Mouse (Mus musculus): Measurements from ENCODE around the gene Senp3. TPM values are rescaled to one million over a fixed set of nuclear protein-coding genes. Genes with fewer than 3 reads are reported as not detected.
"Not testable (repeated sequence)": the region's sequence is repeated elsewhere in the genome, so short reads cannot be mapped to it uniquely, and the experiment has no call there.

Gene Senp3
- polyA plus RNA-seq, 1 experiment from 2014 or later, result 116 TPM

- no peak for DNase-seq (ENCODE audit: low spot score)
- H3K36me3 ChIP-seq, result peaks cover 97% of the 10 kb centered on the region
These were observed 27.1 kb downstream of the Senp3 start for GRCm38 (mm10) chr11:69654760-69655159.

GRCm38 (mm10) chr11:69653399-69653798 is 28.5 kb downstream of the Senp3 start:
- peak overlapping the region; percentile 16; the same call in 1 of the 2 replicates for H3K27ac ChIP-seq
- H3K27me3 ChIP-seq (ENCODE audit: insufficient read depth, poor library complexity, severe bottlenecking), result no peaks in the 10 kb centered on the region
- DNase-seq (ENCODE audit: low spot score), result no peak
- no peaks in the 10 kb centered on the region for H3K9me3 ChIP-seq
- peaks cover 34% of the 10 kb centered on the region for H3K4me1 ChIP-seq (replicated peaks)
- no peak overlapping the region for H3K4me3 ChIP-seq
- WGBS, result 83% methylated on average over 5 of the region's 5 CpGs
- H3K36me3 ChIP-seq, result peaks cover 98% of the 10 kb centered on the region

More at GRCm38 (mm10) chr11:69654760-69655159, 27.1 kb downstream of the Senp3 start:
- Histone ChIP-seq H3K9me3 (no peaks in the 10 kb centered on the region), H3K27me3 (ENCODE audit: insufficient read depth, poor library complexity, severe bottlenecking) (no peaks in the 10 kb centered on the region), H3K4me3 (no peak overlapping the region), H3K4me1 (replicated peaks) (peaks cover 34% of the 10 kb centered on the region), H3K27ac (0 out of 2 replicates have a peak overlapping the region, but pooled peaks have one; percentile 66)
- WGBS, result 49% methylated on average over 9 of the region's 9 CpGs

- Histone ChIP-seq H3K27me3 (ENCODE audit: insufficient read depth, poor library complexity, severe bottlenecking) (no peaks in the 10 kb centered on the region), H3K9me3 (no peaks in the 10 kb centered on the region), H3K4me3 (no peak overlapping the region), H3K27ac (no peak overlapping the region), H3K36me3 (peaks cover 99% of the 10 kb centered on the region), H3K4me1 (replicated peaks) (no peaks in the 10 kb centered on the region)
- no peak for DNase-seq (ENCODE audit: low spot score)
- WGBS, result 94% methylated on average over 5 of the region's 5 CpGs
These were observed 36.0 kb downstream of the Senp3 start for GRCm38 (mm10) chr11:69645860-69646259.

GRCm38 (mm10) chr11:69635471-69635870 is 46.4 kb downstream of the Senp3 start:
- Histone ChIP-seq H3K27ac (no peak overlapping the region), H3K36me3 (peaks cover 51% of the 10 kb centered on the region), H3K4me1 (replicated peaks) (peaks cover 28% of the 10 kb centered on the region), H3K9me3 (no peaks in the 10 kb centered on the region), H3K4me3 (peak overlapping the region; percentile 6; the same call in 1 of the 2 replicates), H3K27me3 (ENCODE audit: insufficient read depth, poor library complexity, severe bottlenecking) (no peaks in the 10 kb centered on the region)
- WGBS, result 94% methylated on average over 3 of the region's 3 CpGs
- no peak for DNase-seq (ENCODE audit: low spot score)

GRCm38 (mm10) chr11:69633128-69633866 is 48.6 kb downstream of the Senp3 start:
- peaks cover 28% of the 10 kb centered on the region for H3K4me1 ChIP-seq (replicated peaks)
- peaks cover 31% of the 10 kb centered on the region for H3K36me3 ChIP-seq
- WGBS, result under 1% methylated on average over 50 of the region's 50 CpGs
- peak overlapping the region; percentile 99 for H3K27ac ChIP-seq
- no peaks in the 10 kb centered on the region for H3K9me3 ChIP-seq
- DNase-seq (ENCODE audit: low spot score), result no peak
- peak overlapping the region; percentile 100 for H3K4me3 ChIP-seq
- no peaks in the 10 kb centered on the region for H3K27me3 ChIP-seq (ENCODE audit: insufficient read depth, poor library complexity, severe bottlenecking)

GRCm38 (mm10) chr11:69632284-69633089 is 49.4 kb downstream of the Senp3 start, which contains the start of gene Fxr2:
Fxr2 (plus strand) TSS chr11:69632990.
- peaks cover 28% of the 10 kb centered on the region for H3K4me1 ChIP-seq (replicated peaks)
- DNase-seq (ENCODE audit: low spot score), result peak; percentile 100
- H3K4me3 ChIP-seq, result peak within 1 kb of the TSS; percentile 100
- under 1% methylated on average over 56 of the region's 56 CpGs for WGBS
- H3K27ac ChIP-seq, result peak within 1 kb of the TSS; percentile 99
- H3K27me3 ChIP-seq (ENCODE audit: insufficient read depth, poor library complexity, severe bottlenecking), result no peaks in the 10 kb centered on the region
- H3K36me3 ChIP-seq, result peaks cover 22% of the 10 kb centered on the region
- no peaks in the 10 kb centered on the region for H3K9me3 ChIP-seq

GRCm38 (mm10) chr11:69629802-69630201 is 52.1 kb downstream of the Senp3 start:
- DNase-seq (ENCODE audit: low spot score), result no peak
- 71% methylated on average over 1 of the region's 1 CpGs for WGBS
- Histone ChIP-seq H3K27me3 (ENCODE audit: insufficient read depth, poor library complexity, severe bottlenecking) (no peaks in the 10 kb centered on the region), H3K9me3 (no peaks in the 10 kb centered on the region), H3K4me3 (no peak overlapping the region), H3K4me1 (replicated peaks) (peaks cover 19% of the 10 kb centered on the region), H3K27ac (no peak overlapping the region), H3K36me3 (no peaks in the 10 kb centered on the region)

GRCm38 (mm10) chr11:69628286-69628685 is 53.6 kb downstream of the Senp3 start:
- H3K27me3 ChIP-seq (ENCODE audit: insufficient read depth, poor library complexity, severe bottlenecking), result no peaks in the 10 kb centered on the region
- H3K27ac ChIP-seq, result no peak overlapping the region
- no peak overlapping the region for H3K4me3 ChIP-seq
- H3K9me3 ChIP-seq, result no peaks in the 10 kb centered on the region
- H3K36me3 ChIP-seq, result no peaks in the 10 kb centered on the region
- DNase-seq (ENCODE audit: low spot score), result peak; percentile 86
- peaks cover 9% of the 10 kb centered on the region; the same call in 1 of the 2 replicates for H3K4me1 ChIP-seq (replicated peaks)
- 36% methylated on average over 6 of the region's 6 CpGs for WGBS

GRCm38 (mm10) chr11:69624339-69624738 is 57.5 kb downstream of the Senp3 start:
- not testable (repeated sequence) for DNase-seq (ENCODE audit: low spot score); H3K9me3 ChIP-seq; H3K4me3 ChIP-seq; H3K36me3 ChIP-seq; H3K27me3 ChIP-seq (ENCODE audit: insufficient read depth, poor library complexity, severe bottlenecking); H3K27ac ChIP-seq
- WGBS, result 94% methylated on average over 2 of the region's 2 CpGs
- H3K4me1 ChIP-seq (replicated peaks), result peaks cover 22% of the 10 kb centered on the region

MicroRNAs encoded within 50 kb of the gene (microRNA counts, 519-probe panel; counts per million panel counts)
- microRNA mmu-miR-1934 (1,255 counts per million, percentile 77 among the panel's probes with 10 or more counts), microRNA mmu-miR-467f (1,255 counts per million, percentile 77 among the panel's probes with 10 or more counts)

Other genes with a start within 250 kb of the Senp3 start
- gene Dnah2, start 133.0 kb downstream of the Senp3 start, polyA plus RNA-seq (2016; fragmentation: Nextera tagmentation; extraction: Ambion mirVana), result 2.0 and 2.6 TPM in 2 replicates
- 61.9 and 67.2 TPM in 2 replicates for gene Efnb3, start 121.9 kb downstream of the Senp3 start, polyA plus RNA-seq (2016; fragmentation: Nextera tagmentation; extraction: Ambion mirVana)
- 40.6 and 41.4 TPM in 2 replicates for gene Wrap53, start 101.8 kb downstream of the Senp3 start, polyA plus RNA-seq (2016; fragmentation: Nextera tagmentation; extraction: Ambion mirVana)
- gene Trp53, start 101.7 kb downstream of the Senp3 start, polyA plus RNA-seq (2016; fragmentation: Nextera tagmentation; extraction: Ambion mirVana), result 166 and 173 TPM in 2 replicates
- gene Atp1b2, start 76.1 kb downstream of the Senp3 start, polyA plus RNA-seq (2016; fragmentation: Nextera tagmentation; extraction: Ambion mirVana), result 7.5 and 7.8 TPM in 2 replicates
- gene Shbg, start 64.2 kb downstream of the Senp3 start, polyA plus RNA-seq (2016; fragmentation: Nextera tagmentation; extraction: Ambion mirVana), result not detected in 2 replicates
- gene Sat2, start 60.1 kb downstream of the Senp3 start, polyA plus RNA-seq (2016; fragmentation: Nextera tagmentation; extraction: Ambion mirVana), result 15.4 and 24.5 TPM in 2 replicates
- 37.9 and 47.4 TPM in 2 replicates for gene Fxr2, start 49.1 kb downstream of the Senp3 start, polyA plus RNA-seq (2016; fragmentation: Nextera tagmentation; extraction: Ambion mirVana)
- gene Sox15, start 26.8 kb downstream of the Senp3 start, polyA plus RNA-seq (2016; fragmentation: Nextera tagmentation; extraction: Ambion mirVana), result 0.37 TPM in 1 of 2 replicates, not detected in the other
- gene Mpdu1, start 19.4 kb downstream of the Senp3 start, polyA plus RNA-seq (2016; fragmentation: Nextera tagmentation; extraction: Ambion mirVana), result 80.6 and 88.3 TPM in 2 replicates
- gene Cd68, start 15.9 kb downstream of the Senp3 start, polyA plus RNA-seq (2016; fragmentation: Nextera tagmentation; extraction: Ambion mirVana), result 7.2 and 8.7 TPM in 2 replicates
- 740 and 935 TPM in 2 replicates for gene Eif4a1, start 9.7 kb downstream of the Senp3 start, polyA plus RNA-seq (2016; fragmentation: Nextera tagmentation; extraction: Ambion mirVana)
- 0.14 and 0.30 TPM in 2 replicates for gene Tnfsf13, start 3.7 kb upstream of the Senp3 start, polyA plus RNA-seq (2016; fragmentation: Nextera tagmentation; extraction: Ambion mirVana)
- gene Tnfsf12, start 13.8 kb upstream of the Senp3 start, polyA plus RNA-seq (2016; fragmentation: Nextera tagmentation; extraction: Ambion mirVana), result 2.2 and 2.3 TPM in 2 replicates
- 0.82 and 0.85 TPM in 2 replicates for gene Tnfsfm13, start 14.0 kb upstream of the Senp3 start, polyA plus RNA-seq (2016; fragmentation: Nextera tagmentation; extraction: Ambion mirVana)
- gene Polr2a, start 76.6 kb upstream of the Senp3 start, polyA plus RNA-seq (2016; fragmentation: Nextera tagmentation; extraction: Ambion mirVana), result 31.1 and 37.9 TPM in 2 replicates
- 0.50 TPM in 1 of 2 replicates, not detected in the other for gene Slc35g3, start 79.9 kb upstream of the Senp3 start, polyA plus RNA-seq (2016; fragmentation: Nextera tagmentation; extraction: Ambion mirVana)
- gene Zbtb4, start 83.8 kb upstream of the Senp3 start, polyA plus RNA-seq (2016; fragmentation: Nextera tagmentation; extraction: Ambion mirVana), result 0.80 and 1.2 TPM in 2 replicates
- gene Chrnb1, start 113.9 kb upstream of the Senp3 start, polyA plus RNA-seq (2016; fragmentation: Nextera tagmentation; extraction: Ambion mirVana), result 1.6 and 2.2 TPM in 2 replicates
- 0.76 and 1.8 TPM in 2 replicates for gene Fgf11, start 119.8 kb upstream of the Senp3 start, polyA plus RNA-seq (2016; fragmentation: Nextera tagmentation; extraction: Ambion mirVana)
- 1.3 and 1.5 TPM in 2 replicates for gene Tmem102, start 123.5 kb upstream of the Senp3 start, polyA plus RNA-seq (2016; fragmentation: Nextera tagmentation; extraction: Ambion mirVana)
- not detected in 2 replicates for gene Gm39566, start 133.2 kb upstream of the Senp3 start, polyA plus RNA-seq (2016; fragmentation: Nextera tagmentation; extraction: Ambion mirVana)
- gene Spem2, start 136.4 kb upstream of the Senp3 start, polyA plus RNA-seq (2016; fragmentation: Nextera tagmentation; extraction: Ambion mirVana), result not detected in 2 replicates
- gene Spem1, start 140.1 kb upstream of the Senp3 start, polyA plus RNA-seq (2016; fragmentation: Nextera tagmentation; extraction: Ambion mirVana), result 0.34 TPM in 1 of 2 replicates, not detected in the other
- gene Nlgn2, start 155.7 kb upstream of the Senp3 start, polyA plus RNA-seq (2016; fragmentation: Nextera tagmentation; extraction: Ambion mirVana), result 5.8 and 9.1 TPM in 2 replicates
- 312 and 362 TPM in 2 replicates for gene Tmem256, start 156.4 kb upstream of the Senp3 start, polyA plus RNA-seq (2016; fragmentation: Nextera tagmentation; extraction: Ambion mirVana)
- gene Plscr3, start 164.3 kb upstream of the Senp3 start, polyA plus RNA-seq (2016; fragmentation: Nextera tagmentation; extraction: Ambion mirVana), result 85.3 and 88.7 TPM in 2 replicates
- 0.77 and 1.7 TPM in 2 replicates for gene Tnk1, start 176.6 kb upstream of the Senp3 start, polyA plus RNA-seq (2016; fragmentation: Nextera tagmentation; extraction: Ambion mirVana)
- not detected in 2 replicates for gene Tmem95, start 195.9 kb upstream of the Senp3 start, polyA plus RNA-seq (2016; fragmentation: Nextera tagmentation; extraction: Ambion mirVana)
- gene Kctd11, start 199.3 kb upstream of the Senp3 start, polyA plus RNA-seq (2016; fragmentation: Nextera tagmentation; extraction: Ambion mirVana), result 5.2 and 6.8 TPM in 2 replicates
- 1.2 and 1.4 TPM in 2 replicates for gene Acap1, start 213.5 kb upstream of the Senp3 start, polyA plus RNA-seq (2016; fragmentation: Nextera tagmentation; extraction: Ambion mirVana)
- gene 2810408A11Rik, start 218.9 kb upstream of the Senp3 start, polyA plus RNA-seq (2016; fragmentation: Nextera tagmentation; extraction: Ambion mirVana), result 11.4 and 15.2 TPM in 2 replicates
- gene Neurl4, start 219.0 kb upstream of the Senp3 start, polyA plus RNA-seq (2016; fragmentation: Nextera tagmentation; extraction: Ambion mirVana), result 12.5 and 13.4 TPM in 2 replicates
- 96.8 and 105 TPM in 2 replicates for gene Gps2, start 231.8 kb upstream of the Senp3 start, polyA plus RNA-seq (2016; fragmentation: Nextera tagmentation; extraction: Ambion mirVana)
- 2,350 and 2,667 TPM in 2 replicates for gene Eif5a, start 239.9 kb upstream of the Senp3 start, polyA plus RNA-seq (2016; fragmentation: Nextera tagmentation; extraction: Ambion mirVana)

Measured in hindbrain, embryonic 10.5 days (tissue).